Mouse (Mus musculus): ENCODE measurements around the gene Elp1.

Elp1 gene

GRCm38 (mm10) chr4:56716801-56717200 lies 85.3 kb downstream of the Elp1 start:
- no peak for DNase-seq (ENCODE audit: low spot score in 2 of 2)

GRCm38 (mm10) chr4:56713155-56713554 lies 89.0 kb downstream of the Elp1 start:
- peak; percentile 40 to 54 for DNase-seq (ENCODE audit: low spot score in 2 of 2)

- DNase-seq (ENCODE audit: low spot score in 2 of 2), result no peak
Observed at GRCm38 (mm10) chr4:56702234-56702633, 99.9 kb downstream of the Elp1 start.

Measured in right cerebral cortex, postnatal 10 days (tissue).